Mouse (Mus musculus) urinary bladder, postnatal 25 days (tissue): ENCODE results near the gene Rcn1.

Experiments
- DNase-seq: peaks from one replicate; pipeline ENCODE4 v3.0.0; 2022; ENCODE audit warnings: low spot score

The Rcn1 gene

DNA sequence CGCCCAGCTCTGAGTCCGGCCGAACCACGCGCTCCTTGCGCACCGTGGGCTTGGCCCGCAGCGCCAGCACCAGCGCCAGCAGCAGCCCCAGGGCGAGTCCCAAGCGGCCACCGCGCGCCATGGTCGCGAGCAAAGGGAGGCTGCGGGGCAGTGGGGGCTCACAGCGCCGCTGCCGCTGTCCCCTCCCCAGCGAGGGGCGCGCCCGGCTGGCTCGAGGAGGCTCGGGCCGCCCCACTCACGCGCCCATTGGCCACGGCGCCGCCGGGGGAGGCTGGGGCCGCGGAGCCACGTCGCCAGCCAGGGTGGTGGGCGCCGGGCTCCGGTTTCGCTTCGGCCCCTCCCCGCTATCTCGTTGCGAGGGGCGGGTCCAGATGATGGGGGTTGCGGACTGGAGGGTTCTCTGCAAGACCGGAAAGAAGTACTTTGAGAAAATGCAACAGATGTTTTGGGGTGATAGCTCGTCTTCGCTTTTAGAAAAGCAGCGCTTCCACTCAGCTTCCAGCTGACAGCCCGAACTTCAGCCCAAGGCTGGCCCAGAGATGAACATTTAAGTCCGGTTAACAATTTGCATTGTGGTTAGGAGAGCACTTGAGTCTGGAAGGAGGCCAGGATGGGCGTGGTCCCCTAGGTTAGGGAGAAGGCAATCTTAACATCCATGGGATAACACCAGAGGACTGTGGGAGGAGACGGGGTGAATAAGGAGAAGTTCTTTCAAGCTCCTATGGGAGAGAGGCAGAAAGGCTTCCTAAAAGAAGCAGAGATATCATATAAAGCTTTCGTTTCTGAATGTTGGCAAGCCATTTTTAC is at the start of gene Rcn1:
Gene Rcn1 (minus strand): TSS at position 235 of the 807 bp plus-strand sequence.
- DNase-seq = peak; percentile 71

DNA sequence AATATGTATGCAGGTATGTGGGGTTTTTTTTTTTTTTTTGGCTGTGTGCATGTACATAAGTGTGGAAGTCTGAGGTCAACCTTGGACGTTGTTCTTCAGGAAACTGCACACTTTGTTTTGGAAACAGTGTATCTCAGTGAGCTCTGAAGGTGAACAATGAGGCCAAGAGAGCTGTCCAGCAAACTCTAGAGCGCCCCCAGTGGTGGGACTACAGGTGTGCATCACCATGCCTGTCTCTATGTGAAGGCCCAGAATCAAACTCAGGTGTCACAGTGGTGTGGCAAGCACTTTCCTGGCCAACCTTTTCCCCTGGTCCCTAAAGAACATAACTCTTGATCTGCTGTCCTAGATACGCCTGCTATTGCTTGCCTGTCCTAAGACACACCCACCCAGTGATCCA is 45.0 kb upstream of the Rcn1 start:
- no peak for DNase-seq

DNA sequence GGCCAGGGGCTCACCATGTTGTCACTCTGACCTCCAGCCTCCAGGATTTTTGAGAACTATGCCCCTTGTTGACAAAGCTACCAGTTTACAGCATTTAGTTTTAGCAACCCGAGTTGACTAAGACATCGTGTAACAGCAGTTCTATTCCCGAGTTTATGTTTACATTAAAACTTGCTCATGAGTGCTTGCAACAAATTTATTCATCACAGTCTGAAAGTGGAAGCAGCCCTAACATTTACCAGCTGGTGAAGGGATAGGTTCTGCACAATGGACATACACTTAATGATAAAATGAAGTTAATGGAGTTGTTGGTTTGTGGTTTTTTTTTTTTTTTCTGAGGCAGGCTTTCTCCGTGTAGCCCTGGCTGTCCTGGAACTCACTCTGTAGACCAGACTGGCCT is 39.9 kb upstream of the Rcn1 start:
- no peak for DNase-seq

DNA sequence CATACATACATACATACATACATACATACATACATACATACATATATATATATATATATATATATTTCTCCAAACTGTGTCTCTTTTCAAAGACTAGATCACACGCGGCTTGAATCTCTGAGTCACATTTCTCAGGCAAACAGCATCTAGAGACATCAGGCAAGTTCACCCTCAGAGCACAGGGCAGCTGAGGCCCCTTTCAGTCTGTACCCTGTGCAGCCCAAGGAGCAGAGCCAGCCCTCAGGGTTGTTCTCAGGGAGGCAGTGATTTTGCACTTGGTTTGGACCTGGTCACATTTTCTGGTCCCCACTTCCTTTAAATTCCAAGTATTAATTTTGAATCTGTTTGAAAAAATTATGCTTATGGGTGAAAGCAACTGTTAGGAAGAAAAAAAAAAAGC is 39.4 kb upstream of the Rcn1 start:
- no peak for DNase-seq

DNA sequence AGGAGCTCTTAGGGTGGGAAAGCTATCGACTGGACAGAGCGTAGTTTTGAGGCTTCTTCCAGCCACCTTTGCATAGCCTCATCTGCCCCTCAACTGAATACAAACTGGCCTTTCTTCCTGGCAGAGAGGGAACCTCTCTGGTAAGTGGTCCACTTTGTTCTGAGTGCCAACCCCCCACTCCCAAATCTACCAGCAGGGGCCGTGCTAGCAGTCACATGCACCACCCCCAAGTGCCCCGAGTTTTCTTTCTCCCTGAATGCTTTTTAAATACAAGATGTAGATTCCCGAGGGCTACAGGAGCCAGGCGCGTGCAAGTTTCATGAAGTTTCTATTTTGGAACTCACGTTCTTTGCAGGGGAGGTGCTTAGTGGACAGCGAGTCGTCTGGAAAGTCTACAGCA is 33.8 kb upstream of the Rcn1 start:
- no peak for DNase-seq

DNA sequence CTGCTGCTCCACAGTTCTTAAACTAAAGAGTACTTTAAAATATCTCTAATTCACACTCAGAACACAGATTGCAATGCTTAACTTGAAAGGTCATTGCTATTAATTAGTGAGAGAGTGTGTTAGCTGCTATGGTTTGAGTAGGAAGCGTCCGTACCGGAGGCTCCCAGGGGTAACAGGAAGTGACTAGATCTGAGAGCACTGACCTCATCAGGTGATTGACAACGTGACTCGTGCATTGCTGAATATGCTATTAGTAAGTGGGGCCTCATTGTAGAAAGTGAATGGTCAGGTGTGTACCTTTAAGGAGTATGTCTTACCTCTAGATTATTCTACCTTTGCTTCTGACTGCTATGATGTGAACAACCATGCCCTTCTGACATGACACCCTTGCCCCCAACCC is 31.3 kb upstream of the Rcn1 start:
- DNase-seq = no peak

DNA sequence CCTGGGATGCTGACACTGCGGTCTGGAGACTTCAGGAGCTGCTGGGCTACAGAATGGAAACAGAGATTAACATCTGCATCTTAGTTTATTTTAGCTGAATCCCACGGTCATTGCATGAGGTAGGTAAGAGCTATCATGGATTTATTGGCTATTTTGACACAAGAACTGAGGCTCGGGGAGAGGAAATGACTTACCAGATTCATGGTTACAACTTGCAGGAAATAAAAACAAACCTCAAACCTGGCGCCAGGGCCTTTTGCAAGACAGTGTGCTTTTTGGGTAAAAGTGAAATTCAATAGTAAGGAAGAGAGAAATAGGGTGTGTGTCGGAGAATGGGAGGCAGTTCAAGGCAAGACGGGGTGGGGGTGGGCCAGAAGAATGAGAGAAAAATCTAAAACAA is 30.8 kb upstream of the Rcn1 start:
- DNase-seq = no peak

DNA sequence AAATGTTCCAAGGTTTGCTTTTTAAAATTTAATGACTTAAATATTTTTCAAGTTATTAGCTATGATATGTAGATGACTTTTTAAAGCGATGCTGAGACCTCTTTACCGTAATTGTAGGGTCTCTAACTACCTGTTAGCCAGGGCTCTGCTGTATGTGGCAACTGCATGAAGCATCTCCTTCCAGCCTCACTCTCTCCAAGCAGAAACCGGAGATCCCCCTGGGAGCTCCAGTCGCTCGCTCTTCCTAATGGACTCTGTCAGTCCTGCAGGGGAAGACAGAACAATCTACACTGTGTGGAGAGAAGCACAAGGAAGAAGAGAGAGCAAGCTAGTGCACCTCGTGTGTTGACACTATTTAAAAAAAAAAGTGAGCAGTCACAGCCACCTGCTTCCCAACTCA is 29.3 kb upstream of the Rcn1 start:
- DNase-seq = no peak

DNA sequence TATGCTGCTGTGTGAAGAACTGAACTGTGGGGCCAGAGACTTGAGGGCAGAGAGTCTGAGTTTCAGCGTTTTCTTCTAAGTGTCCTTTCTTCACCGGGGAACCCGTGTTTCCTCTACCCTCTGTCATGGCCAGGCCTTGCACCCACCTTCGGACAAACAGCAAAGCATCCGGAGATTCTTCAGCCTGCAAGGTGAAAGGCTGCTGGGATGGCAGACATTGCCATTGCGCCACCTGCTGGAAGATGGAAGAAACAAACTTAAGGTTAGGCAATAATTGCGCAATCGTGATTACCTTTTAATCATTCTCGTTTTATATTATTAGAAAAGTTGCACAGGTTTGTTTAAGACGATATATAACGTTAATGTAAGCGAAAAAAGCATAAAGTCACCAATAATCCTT is 28.9 kb upstream of the Rcn1 start:
- DNase-seq = peak; percentile 77

DNA sequence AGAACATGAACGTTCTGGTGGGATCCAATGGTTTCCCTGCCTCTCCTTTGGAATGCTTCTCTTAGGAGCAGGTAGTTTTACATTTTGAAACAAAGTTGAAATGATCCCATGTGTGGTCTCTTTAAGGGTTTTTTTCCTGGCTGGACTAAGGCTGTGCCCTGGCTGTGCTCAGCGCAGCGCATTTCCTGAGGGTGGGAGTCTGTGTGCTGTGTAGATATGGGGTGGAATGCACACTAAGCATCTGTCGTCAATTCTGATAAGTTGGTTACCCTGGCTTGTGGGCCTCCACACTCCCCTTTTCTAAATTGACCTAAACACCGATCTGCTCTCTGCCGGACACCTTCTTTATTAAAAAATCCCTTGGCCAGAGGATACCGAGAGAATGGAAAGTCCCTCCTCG is 28.3 kb upstream of the Rcn1 start:
- DNase-seq = no peak

DNA sequence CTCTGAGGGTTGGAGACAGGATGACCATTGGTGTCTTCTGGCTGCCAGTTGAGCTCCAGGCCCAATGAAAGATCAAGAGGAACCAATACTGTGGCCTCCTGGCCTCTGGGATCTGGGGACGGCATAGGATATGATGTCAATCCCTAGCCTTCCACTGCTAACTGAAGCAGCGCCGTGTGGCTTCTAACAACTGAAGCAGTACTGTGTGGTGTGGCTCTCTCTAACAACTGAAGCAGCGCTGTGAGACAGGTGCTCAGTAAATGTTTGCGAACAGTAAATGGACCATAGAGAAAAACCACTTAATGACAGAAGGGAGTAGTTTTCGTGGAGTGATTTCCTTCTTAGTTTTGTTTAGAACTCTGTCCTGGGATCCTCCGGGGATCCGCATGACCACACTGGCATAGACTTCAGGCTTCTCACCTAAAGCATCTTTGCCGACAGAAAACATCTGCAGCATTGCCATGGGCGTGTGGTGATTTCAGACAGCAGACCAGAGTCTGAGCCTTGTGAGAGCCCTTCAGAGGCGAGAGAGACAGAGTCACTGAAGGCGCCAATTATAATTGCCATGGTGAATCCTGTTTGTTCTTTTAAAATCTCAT is 19.6 kb upstream of the Rcn1 start:
- DNase-seq = no peak

DNA sequence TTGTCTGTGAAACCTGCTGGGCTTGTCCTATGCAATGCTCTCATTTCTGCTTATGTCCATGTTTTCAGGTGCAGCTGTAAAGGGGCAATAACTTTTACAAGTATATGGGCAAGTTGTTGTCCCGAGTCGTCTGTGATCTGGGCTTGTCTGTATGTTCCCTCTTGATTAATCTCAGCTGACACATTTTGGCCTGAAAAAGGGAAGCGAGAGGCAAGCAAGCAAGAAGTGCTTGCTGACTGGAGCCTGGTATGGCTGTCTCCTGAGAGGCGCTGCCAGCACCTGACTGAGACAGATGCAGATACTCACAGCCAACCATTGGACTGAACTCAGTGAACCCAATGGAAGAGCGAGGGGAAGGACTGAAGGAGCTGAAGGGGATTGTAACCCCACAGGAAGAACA is 18.5 kb upstream of the Rcn1 start:
- DNase-seq = no peak

DNA sequence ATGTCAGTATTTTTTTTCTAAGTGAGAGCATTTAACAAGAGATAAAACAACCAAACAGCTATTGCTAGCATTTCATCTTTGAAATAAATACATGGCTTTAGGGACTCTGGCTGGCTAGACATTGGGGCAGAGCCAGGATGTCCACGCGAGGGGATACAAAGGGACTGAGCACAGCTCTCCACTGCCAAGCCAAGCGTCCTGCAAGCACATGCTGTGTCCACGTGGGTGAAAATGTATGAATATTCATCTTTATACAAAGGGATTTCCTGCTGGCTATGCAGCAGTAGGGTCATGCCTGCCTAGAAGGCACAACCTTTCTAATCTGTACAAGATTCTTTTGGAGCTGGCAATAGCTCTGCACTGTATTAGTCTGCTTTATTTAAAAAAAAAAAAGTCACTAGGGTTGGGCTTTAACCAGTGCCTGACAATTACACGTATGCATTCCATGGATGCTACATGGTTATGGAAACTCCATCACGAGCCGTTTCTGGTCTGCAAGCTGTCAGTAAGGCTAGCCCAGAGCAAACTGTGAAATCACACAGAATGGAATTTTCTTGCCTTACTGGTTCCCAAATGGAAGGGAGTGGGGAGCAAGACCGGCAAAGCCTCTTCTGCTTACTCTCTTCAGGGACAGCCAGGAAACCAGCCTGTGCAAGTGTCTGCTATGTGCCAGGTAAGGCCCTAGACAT is 17.7 kb upstream of the Rcn1 start:
- DNase-seq = no peak

DNA sequence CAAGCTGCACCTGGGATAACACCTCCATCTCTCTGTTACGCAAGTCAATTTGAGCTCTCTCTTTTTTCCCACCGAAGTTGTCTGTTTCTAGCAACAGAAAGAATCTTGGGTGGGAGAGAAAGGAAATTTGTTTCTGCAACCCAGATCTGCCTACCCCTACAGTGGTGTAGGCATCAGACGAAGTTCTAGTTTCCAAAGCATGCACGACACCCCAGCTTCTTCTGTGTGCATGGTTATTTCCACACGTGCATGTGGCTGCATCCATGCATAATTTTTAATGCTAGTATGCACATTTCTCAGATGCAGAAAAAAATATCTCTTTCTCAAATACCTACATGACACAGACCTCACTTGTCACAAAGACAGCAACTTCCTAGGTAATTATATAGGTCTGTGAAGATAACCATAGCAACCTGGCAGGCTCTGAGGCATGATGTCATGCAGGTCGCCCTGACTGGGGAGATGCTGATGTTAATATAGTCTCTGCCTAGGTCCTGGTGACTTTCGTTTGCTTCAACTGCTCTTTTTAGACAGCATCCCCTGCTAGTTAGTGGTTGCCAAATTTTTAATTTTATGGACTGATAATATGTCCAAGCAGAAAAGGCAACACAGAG is 17.0 kb upstream of the Rcn1 start:
- DNase-seq = no peak

DNA sequence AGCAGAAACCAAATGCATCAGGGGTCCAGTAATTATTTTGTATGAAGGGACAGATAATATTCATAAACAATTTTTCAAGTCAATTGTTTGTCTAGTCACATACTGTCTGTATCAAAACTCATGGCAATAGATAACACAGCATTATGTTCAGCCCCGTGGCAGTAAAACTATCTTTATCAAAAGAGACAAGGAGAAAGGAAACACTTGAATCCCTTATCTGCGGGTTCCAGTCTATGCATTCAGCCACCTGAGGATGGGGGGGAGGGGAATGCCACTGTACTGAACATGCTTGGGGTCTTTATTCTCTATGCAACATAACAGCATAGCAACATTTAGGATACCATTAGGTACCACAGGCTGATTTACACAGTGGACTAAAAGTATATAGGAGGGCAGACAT is 15.2 kb upstream of the Rcn1 start:
- no peak for DNase-seq

DNA sequence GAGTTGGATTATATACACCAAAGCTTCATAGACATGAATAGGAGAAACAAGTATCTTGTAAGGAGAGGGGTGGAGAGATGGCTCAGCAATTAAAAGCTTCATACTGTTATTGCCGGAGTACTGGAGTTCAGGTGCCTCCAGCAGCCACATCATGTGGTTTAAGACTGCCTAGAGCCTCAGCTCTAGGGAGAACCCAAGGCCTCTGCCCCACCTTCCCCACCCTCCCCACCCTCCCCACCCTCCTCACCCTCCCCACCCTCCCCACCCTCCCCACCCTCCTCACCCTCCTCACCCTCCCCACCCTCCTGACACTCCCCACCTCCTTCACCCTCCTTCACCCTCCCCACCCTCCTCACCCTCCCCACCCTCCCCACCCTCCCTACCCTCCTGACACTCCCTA is 10.1 kb upstream of the Rcn1 start:
- DNase-seq = no peak

DNA sequence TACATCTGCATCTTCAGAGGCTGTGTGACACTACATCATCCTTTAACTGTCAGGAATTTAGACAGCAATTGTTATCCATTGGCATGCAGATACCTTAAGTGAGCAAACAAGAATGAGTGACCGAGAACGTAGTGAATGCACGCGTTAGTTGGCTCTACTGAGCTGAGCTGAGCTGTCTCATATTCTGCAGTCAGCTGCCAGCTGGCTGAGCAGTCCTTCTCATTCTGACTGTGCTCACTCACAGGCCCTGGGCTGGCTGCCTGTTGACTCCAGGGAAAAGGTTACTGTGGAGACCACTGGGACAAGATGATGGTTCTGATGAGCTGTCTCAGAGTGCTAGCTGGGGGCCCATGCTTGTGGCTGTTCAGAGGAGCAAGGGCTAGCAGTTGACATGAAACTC is 9.4 kb upstream of the Rcn1 start:
- DNase-seq = no peak

DNA sequence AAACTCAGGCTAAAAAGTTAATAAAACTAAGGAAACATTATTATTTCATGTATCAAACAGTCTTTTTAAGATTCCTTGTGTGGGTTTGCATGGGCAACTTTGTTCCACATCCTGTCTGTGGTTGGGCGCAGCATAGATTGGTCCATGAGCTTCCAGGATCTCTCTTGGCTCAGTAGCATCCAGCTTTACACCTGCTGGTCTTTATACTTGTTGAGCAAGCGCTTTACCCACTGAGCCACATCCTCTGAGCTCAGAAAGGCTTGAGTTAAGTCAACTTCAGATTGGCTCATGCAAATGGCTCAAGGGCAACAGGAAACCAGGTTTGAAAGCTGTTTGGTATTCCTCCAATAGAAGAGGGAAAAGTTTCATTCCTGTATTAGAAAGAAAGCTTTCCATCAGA is 3.1 kb upstream of the Rcn1 start:
- DNase-seq = no peak

DNA sequence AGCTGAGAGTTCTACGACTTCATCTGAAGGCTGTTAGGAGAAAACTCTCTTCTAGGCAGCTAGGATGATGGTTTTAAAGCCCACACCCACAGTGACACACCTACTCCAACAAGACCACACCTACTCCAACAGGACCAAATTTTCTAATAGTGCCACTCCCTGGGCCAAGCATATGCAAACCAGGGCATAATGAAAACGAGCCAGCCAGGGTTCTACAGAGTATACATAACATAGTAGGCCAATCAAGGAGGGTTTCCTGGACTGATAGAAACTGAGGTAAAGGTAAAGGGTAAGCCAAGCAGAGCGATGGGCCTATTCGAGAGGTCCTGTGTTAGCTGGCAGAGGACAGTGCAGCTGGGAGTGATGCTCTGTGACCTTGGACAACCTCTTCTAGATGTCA is 1.4 kb upstream of the Rcn1 start:
- no peak for DNase-seq

DNA sequence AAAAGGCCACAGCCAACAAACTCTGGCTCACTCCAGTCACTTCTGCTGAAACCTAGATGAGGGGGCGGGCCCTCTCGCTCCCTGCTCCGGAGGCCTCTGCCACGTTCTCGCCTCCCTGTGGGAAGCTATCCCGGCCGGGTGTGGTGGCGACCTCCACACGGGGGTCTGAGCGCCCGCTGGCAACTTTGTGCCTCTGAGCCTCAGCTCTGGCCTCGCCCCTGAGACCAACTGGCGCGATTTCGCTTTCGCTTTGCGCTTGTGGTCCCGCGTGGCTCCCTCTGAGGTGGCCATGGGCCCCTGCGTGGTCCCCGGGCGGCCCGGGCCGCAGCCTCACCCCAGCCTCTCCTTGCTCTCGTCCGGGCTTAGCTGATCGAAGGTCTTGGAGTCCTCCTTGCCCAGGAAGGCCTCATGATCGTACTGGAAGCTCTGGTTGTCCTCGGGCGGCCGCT is 459 bp downstream of the Rcn1 start:
- peak; percentile 47 for DNase-seq

DNA sequence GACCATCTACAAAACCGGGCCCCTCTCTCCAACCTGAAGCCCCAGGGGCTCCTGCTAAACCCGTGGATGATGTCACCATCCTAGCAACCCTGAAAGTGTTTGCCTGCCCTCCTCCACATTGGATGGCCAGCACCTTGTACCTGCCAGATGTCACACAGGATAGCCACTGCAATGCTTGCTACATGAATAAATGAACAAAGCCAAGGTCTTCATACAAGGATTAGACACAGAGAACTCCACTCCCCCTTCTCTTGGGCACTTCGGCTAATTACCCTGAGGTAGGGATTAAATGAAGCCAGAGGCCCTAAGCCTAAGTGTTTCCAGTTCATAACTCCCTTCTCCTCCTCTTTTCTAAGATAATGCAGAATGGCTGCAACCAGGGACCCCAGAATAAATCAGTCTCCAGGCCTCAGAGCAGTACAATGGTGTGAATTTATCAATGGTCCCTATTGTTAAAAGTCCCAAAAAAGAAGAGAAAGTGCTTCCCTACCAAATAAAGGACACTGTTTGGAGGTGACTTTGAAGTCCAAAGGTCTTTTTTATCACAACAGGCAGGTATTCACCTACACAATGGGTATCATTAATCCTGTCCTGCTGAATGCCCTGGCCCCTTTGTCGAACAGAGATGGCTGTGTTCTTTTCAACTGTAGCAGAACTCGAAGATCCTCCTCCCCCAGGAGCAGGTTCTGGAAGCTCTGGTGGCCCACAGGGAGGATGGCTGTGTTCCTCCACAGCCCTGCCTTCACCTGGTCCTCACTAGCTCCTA is 1.5 kb downstream of the Rcn1 start:
- no peak for DNase-seq

DNA sequence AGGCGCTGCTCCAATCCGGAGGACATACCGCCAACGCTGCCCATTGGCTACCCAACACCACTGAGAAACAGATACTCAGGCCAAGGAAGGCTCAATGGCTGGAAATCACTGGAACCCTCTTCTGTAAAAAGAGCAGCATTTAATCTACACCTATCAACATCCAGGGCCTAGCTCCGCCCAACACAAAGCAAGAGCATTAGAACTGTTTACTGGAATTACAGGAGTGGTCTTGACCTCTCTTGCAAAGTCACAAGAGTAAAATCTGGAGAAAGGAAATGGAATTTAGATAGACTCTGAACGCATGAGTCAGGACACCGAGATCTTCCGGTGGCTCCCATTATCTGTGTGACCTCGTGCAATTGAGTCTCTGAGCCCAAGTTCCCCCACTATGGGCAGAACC is 3.1 kb downstream of the Rcn1 start:
- no peak for DNase-seq
